Mouse (Mus musculus) hindbrain, embryonic 15.5 days (tissue): ENCODE results near the gene Btbd7. TPM values are rescaled to one million over a fixed set of nuclear protein-coding genes. Genes with fewer than 3 reads are reported as not detected.

Experiments
- ATAC-seq: fragments of 200-750 bp; cut with Nextera tagmentation; 2 replicates; pipeline ENCODE4 v1.8.0; 2017; ENCODE audit warnings: low read depth, moderate number of reproducible peaks, moderate TSS enrichment; ENCODE audit not compliant: low FRiP score
- H3K27ac ChIP-seq: fragments of 300-500 bp; sonication (generic); replicated peaks from 2 replicates; pipeline ENCODE4 v1.5.1; 2015; ENCODE audit warnings: mild to moderate bottlenecking, inconsistent platforms
- H3K27me3 ChIP-seq: fragments of 300-500 bp; sonication (generic); 2 replicates; pipeline ENCODE4 v1.6.1; 2015; ENCODE audit warnings: control low read depth, inconsistent platforms
- H3K36me3 ChIP-seq: fragments of 300-500 bp; sonication (generic); 2 replicates; pipeline ENCODE4 v1.6.1; 2015; ENCODE audit warnings: control low read depth, inconsistent platforms
- H3K4me1 ChIP-seq: fragments of 300-500 bp; sonication (generic); replicated peaks from 2 replicates; pipeline ENCODE4 v1.6.1; 2015; ENCODE audit warnings: control low read depth, inconsistent platforms
- H3K4me2 ChIP-seq: fragments of 300-500 bp; sonication (generic); 2 replicates; pipeline ENCODE4 v1.6.1; 2015; ENCODE audit warnings: moderate library complexity, mild to moderate bottlenecking, inconsistent platforms
- H3K4me3 ChIP-seq: fragments of 300-500 bp; sonication (generic); 2 replicates; pipeline ENCODE4 v1.5.1; 2015; ENCODE audit warnings: mild to moderate bottlenecking, inconsistent platforms
- H3K9ac ChIP-seq: fragments of 300-500 bp; sonication (generic); 2 replicates; pipeline ENCODE4 v1.6.1; 2015; ENCODE audit warnings: inconsistent platforms
- H3K9me3 ChIP-seq: fragments of 300-500 bp; sonication (generic); 2 replicates; pipeline ENCODE4 v1.6.1; 2016; ENCODE audit warnings: control low read depth, inconsistent platforms
- WGBS: fragments of 180-500 bp; shearing (Covaris S2); methylation state at CpG from one replicate; pipeline ENCODE4 v1.1.7; 2015; 5-methylcytosine and 5-hydroxymethylcytosine counted together
- polyA plus RNA-seq: library from polyadenylated mRNA; unstranded; fragments of >200 nt; fragmentation: Nextera tagmentation; extraction: Ambion mirVana; gene quantifications from 2 replicates; pipeline ENCODE4 v1.2.1, GENCODE M21; 2015

The Btbd7 gene
- polyA plus RNA-seq, 1 experiment from 2014 or later: 11.8 TPM

DNA sequence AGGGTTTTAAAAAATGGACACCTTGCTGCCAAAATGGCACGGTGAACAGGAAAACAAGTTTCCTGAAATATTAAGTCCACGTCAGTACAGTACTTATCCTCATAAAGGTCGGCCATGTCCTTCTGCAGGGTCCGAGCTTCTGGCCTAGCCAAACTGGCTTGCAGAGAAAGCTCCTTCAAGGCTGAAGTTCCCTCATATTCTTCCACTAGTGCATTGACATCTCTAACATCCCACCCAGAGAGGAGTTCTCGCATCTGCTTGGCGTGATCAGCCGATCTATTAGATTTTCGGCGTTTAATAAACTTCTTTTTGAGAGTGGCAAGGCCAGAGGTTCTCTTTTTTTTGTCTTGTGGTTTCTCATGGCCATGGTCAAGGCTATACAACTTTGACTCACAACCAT, 40.0 kb downstream of the Btbd7 start:
- H3K27ac ChIP-seq: no peak overlapping the region
- no peaks in the 10 kb centered on the region for H3K4me1 ChIP-seq
- no peaks in the 10 kb centered on the region for H3K27me3 ChIP-seq
- 96% methylated on average over 9 of the region's 9 CpGs for WGBS
- H3K4me3 ChIP-seq: no peak overlapping the region
- H3K36me3 ChIP-seq: peaks cover 14% of the 10 kb centered on the region
- H3K9ac ChIP-seq: no peak overlapping the region
- no peak for ATAC-seq
- no peak overlapping the region for H3K4me2 ChIP-seq
- H3K9me3 ChIP-seq: no peaks in the 10 kb centered on the region

DNA sequence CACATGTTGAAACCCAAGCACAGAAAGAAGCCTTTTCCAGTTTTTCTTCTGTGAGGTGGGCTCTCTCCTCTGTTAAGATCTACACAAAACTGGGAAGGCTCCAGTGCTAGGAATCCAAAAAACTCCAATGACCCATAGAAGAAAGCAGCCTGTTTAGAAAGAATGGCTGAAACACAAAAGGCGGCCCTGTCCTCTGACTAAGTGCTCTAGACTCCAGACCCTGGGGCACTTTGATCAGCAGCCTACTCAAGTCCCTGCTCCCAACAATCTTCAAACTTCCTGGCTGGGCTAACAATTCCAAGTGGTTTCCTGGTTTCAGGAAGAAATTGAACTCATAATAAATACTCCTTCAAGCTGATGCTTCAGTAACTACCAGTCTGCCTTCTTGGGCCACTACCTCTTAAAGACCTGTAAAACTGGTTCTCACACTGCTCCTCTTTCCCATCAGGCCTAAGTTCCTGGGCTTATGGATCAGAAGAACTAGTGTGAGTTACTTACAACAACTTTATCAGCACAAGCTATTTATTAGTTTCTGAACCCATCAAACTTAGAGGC, 45.4 kb downstream of the Btbd7 start:
- H3K4me1 ChIP-seq: no peaks in the 10 kb centered on the region
- no peak overlapping the region for H3K27ac ChIP-seq
- H3K4me3 ChIP-seq: no peak overlapping the region
- ATAC-seq: no peak
- no peak overlapping the region for H3K4me2 ChIP-seq
- 87% methylated on average over 1 of the region's 1 CpGs for WGBS
- no peak overlapping the region for H3K9ac ChIP-seq
- no peaks in the 10 kb centered on the region for H3K27me3 ChIP-seq
- H3K9me3 ChIP-seq: no peaks in the 10 kb centered on the region
- H3K36me3 ChIP-seq: peaks cover 4% of the 10 kb centered on the region

DNA sequence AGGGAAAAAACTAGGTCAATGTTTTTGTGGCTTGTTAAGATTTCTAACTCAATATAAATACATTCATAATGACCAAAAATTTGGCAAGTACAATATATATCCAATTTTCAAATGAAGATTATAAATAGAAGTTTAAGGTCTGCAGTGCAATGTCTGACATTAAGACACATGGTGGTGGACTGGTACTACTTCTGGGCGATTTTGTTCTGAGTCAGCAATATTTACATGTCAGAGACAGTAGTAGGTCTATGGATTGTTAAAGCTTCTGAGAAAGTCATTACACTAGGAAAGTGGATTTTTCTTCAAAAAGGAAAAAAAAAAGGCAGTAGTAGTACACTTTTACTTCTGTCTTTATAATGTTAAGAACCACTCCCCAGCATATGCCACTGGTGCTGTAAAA, 46.4 kb downstream of the Btbd7 start:
- Histone ChIP-seq H3K36me3 (no peaks in the 10 kb centered on the region), H3K9ac (no peak overlapping the region), H3K27ac (no peak overlapping the region), H3K4me3 (no peak overlapping the region), H3K9me3 (no peaks in the 10 kb centered on the region), H3K4me1 (no peaks in the 10 kb centered on the region), H3K4me2 (no peak overlapping the region), H3K27me3 (no peaks in the 10 kb centered on the region)
- 85% methylated on average over 1 of the region's 1 CpGs for WGBS
- ATAC-seq: no peak

DNA sequence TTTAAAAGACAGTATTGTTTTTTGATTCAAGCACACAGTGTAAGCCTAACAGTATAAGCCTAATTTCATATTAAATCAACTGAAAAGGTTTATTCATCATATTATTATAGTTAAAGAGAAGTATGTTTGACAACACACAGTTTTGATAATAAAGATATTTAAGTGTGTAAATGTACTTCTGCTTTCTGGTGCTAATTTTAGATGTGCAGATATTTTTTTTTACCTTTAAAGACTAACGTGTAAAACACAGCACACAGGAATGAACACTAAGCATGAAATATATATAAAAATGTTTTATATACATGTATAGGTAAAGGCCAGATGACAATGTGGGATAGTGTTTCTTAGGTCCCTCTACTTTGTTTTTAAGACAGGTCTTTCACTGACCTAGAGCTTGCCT, 51.2 kb downstream of the Btbd7 start:
- H3K36me3 ChIP-seq: no peaks in the 10 kb centered on the region
- H3K9me3 ChIP-seq: no peaks in the 10 kb centered on the region
- H3K9ac ChIP-seq: no peak overlapping the region
- no peak overlapping the region for H3K4me3 ChIP-seq
- no peaks in the 10 kb centered on the region for H3K4me1 ChIP-seq
- H3K27ac ChIP-seq: no peak overlapping the region
- no peak for ATAC-seq
- 97% methylated on average over 1 of the region's 1 CpGs for WGBS
- no peaks in the 10 kb centered on the region for H3K27me3 ChIP-seq
- H3K4me2 ChIP-seq: no peak overlapping the region

DNA sequence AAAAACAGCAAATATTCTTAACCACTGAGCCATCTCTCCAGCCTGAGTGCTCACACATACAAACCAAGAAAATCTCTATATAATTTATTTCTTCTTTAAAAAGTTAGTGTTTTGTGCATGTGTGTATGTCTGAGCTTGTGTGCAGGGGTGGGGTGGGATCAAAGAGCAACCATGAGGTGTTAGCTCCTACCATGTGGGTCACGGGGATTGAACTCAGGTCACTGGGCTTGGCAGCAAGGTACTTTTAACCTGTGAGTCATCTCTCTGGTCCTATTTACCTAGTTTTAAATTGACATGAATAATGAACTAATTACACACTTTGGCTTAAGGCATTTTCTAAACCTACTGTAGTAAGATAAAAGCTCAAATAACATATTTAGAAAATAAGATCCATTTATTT, 51.9 kb downstream of the Btbd7 start:
- Histone ChIP-seq H3K4me3 (no peak overlapping the region), H3K27ac (no peak overlapping the region), H3K4me1 (no peaks in the 10 kb centered on the region), H3K27me3 (no peaks in the 10 kb centered on the region), H3K9me3 (no peaks in the 10 kb centered on the region), H3K36me3 (no peaks in the 10 kb centered on the region), H3K4me2 (no peak overlapping the region), H3K9ac (no peak overlapping the region)
- ATAC-seq: no peak
- 94% methylated on average over 1 of the region's 1 CpGs for WGBS

DNA sequence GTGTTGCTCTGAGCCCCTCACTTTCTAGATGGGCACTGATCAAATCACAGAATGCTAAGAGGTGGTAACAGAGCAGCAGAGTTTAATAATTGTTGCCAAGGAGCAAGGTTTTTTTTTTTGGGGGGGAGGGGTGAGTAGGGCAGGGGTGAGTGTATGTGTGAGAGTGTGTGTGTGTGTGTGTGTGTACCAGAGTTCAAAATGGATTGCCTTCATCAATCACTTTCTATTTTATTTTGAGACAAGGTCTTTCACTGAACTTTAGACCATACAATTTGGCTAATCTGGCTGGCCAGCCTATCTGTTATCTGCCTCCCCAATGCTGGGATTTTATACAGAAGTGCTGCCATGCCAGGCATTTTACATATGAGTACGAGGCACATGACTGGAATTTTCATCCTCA, 63.4 kb downstream of the Btbd7 start:
- ATAC-seq: no peak
- no peaks in the 10 kb centered on the region for H3K27me3 ChIP-seq
- H3K27ac ChIP-seq: no peak overlapping the region
- H3K4me2 ChIP-seq: no peak overlapping the region
- no peak overlapping the region for H3K9ac ChIP-seq
- no peaks in the 10 kb centered on the region for H3K9me3 ChIP-seq
- peaks cover 9% of the 10 kb centered on the region for H3K36me3 ChIP-seq
- 81% methylated on average over 1 of the region's 1 CpGs for WGBS
- no peak overlapping the region for H3K4me3 ChIP-seq
- H3K4me1 ChIP-seq: no peaks in the 10 kb centered on the region

DNA sequence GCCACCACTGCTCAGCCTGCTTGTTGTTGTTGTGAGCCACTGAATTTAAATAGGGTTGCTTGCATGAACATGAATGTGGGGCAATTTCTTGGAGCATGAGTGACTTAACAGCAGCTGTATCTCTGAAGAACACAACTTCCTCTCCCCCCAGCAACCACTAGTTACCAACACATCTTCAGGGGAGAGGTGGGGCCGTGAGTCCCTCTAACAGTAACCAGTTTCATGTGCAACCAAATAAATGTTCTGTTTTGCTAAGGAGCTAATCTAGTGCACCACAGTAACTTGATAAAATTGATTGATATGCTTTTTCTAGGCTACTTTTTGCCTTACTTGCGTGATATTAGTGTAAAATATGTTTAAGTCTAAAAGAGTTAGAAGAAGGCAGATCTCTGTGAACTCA, 78.7 kb downstream of the Btbd7 start:
- peaks cover 8% of the 10 kb centered on the region for H3K36me3 ChIP-seq
- no peak overlapping the region for H3K27ac ChIP-seq
- H3K27me3 ChIP-seq: no peaks in the 10 kb centered on the region
- no peak overlapping the region for H3K4me3 ChIP-seq
- WGBS: 96% methylated on average over 2 of the region's 2 CpGs
- no peaks in the 10 kb centered on the region for H3K9me3 ChIP-seq
- no peaks in the 10 kb centered on the region for H3K4me1 ChIP-seq
- ATAC-seq: no peak
- no peak overlapping the region for H3K4me2 ChIP-seq
- H3K9ac ChIP-seq: no peak overlapping the region

DNA sequence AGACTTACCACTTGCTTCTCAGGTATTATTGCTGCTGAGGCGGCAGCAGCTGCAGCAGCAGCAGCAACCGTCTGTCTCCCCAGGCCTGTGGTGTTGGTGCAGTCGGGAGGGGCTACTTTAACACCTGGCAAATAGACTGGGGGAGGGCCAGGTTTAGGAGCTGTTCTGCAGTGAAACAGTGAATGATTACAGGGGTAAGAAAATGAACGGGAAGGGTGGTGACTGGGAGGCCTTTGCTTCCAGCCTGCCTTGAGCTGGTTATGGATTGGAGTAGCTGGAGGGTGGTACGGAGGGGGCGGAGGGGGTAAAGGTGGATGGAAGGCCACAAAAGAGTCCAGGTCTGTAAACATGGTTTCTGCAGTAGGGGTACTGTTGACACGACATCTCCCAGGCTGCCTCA, 90.3 kb downstream of the Btbd7 start:
- WGBS: 94% methylated on average over 7 of the region's 7 CpGs
- Histone ChIP-seq H3K36me3 (peaks cover 62% of the 10 kb centered on the region), H3K4me3 (no peak overlapping the region), H3K27me3 (no peaks in the 10 kb centered on the region), H3K9me3 (no peaks in the 10 kb centered on the region), H3K4me1 (no peaks in the 10 kb centered on the region), H3K27ac (no peak overlapping the region), H3K9ac (no peak overlapping the region), H3K4me2 (no peak overlapping the region)
- ATAC-seq: no peak

DNA sequence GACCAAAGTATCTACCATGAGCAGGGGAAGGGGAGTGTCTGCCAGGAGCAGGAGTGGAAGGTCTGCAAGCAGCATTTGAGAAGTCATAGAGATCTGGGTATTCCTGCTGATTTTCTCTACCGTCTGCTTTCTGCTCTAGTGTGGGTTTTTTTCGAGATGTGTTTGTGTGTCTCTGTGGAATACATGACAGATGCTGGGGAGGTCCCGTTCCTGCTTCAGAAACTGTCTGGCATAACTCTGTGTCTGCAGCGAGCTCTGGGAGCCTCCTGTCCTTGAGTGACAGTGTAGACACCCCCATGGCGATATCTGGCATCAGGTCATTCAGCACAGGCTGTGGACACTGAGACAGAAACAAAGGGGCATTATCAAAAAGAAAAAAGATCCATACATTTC, 92.7 kb downstream of the Btbd7 start:
- no peak for ATAC-seq
- peaks cover 61% of the 10 kb centered on the region for H3K36me3 ChIP-seq
- WGBS: 65% methylated on average over 5 of the region's 5 CpGs

DNA sequence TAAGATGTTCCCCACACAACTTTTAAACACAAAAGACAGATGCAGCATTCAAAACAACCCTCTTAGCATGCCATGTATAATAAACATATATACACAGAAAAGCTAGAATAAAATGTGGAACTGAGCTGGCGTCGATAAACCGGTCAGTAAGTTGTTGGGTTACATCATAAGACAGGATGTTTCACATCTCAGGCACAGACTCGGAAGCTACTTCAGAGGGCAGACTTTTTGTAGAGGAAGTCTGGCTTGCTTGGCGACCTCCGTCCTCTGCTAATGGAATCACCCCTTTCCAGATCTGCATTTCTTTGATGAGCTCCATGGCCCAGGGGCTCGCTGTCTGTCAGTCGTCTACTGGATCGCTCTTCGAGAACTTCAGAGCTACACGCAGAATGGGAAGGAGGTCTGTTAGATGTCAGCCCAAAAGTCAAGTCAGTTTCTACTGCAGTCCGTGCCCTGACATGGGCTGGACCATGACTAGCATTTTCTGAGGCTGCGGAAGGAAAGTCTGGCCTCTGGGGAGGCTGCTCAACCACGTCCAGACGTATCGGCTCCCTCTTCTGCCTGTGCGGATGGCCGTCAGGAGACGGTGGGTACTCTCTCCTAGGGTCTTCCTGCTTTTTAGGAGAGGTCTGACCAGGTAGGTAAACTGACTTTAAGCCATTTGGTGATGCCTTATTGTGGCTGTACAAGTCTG, 93.2 kb downstream of the Btbd7 start:
- H3K36me3 ChIP-seq: peaks cover 55% of the 10 kb centered on the region
- no peak overlapping the region for H3K4me3 ChIP-seq
- H3K27me3 ChIP-seq: no peaks in the 10 kb centered on the region
- no peaks in the 10 kb centered on the region for H3K4me1 ChIP-seq
- H3K9ac ChIP-seq: no peak overlapping the region
- H3K9me3 ChIP-seq: no peaks in the 10 kb centered on the region
- no peak overlapping the region for H3K4me2 ChIP-seq
- 91% methylated on average over 19 of the region's 19 CpGs for WGBS
- ATAC-seq: no peak
- no peak overlapping the region for H3K27ac ChIP-seq

More for the DNA sequence above, 92.7 kb downstream of the Btbd7 start:
- Histone ChIP-seq H3K9ac (no peak overlapping the region), H3K4me2 (no peak overlapping the region), H3K27ac (no peak overlapping the region), H3K4me1 (no peaks in the 10 kb centered on the region), H3K9me3 (no peaks in the 10 kb centered on the region), H3K4me3 (no peak overlapping the region), H3K27me3 (no peaks in the 10 kb centered on the region)

DNA sequence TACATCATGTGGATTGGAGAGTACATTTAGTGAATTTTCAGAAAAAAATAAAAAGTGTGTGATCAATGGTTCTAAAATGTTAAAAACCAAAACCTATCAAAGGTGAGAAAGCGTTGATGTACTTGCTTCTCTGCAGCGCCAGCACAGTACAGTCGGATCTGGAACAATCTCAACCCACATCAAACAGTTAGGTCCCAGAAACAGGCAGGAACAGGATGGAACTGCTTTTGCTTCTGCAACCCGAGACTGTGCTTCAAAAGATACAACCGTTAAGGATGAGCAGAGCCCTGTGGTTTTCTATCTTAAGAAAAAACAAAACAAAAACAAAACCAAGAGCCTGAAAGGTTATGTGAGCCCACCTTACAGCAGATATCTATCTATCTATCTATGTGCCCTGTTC, 95.4 kb downstream of the Btbd7 start:
- ATAC-seq: no peak
- WGBS: 90% methylated on average over 5 of the region's 5 CpGs
- H3K4me3 ChIP-seq: no peak overlapping the region
- H3K27ac ChIP-seq: no peak overlapping the region
- no peak overlapping the region for H3K4me2 ChIP-seq
- no peaks in the 10 kb centered on the region for H3K9me3 ChIP-seq
- peaks cover 47% of the 10 kb centered on the region for H3K36me3 ChIP-seq
- no peaks in the 10 kb centered on the region for H3K4me1 ChIP-seq
- no peaks in the 10 kb centered on the region for H3K27me3 ChIP-seq
- no peak overlapping the region for H3K9ac ChIP-seq

DNA sequence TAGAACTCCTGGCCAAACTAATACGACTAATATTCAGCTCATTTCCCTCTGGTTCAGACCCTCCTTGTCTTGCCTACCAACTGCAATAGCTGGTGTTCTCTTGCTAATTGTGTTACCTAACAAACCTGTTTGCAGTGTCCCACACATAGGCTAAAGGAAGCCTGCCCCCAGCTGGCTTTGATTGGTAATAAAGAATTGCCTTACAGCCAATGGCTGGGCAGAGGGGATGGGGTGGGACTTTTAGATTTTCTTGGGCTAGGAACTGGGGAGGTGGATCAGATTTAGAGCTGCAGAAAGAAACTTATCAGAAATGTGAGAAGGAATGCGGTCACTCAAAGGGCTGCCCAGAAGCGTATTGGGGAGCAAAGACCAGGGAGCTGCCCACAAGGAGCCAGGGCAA, 98.8 kb downstream of the Btbd7 start:
- Histone ChIP-seq H3K4me2 (no peak overlapping the region), H3K27ac (no peak overlapping the region), H3K9me3 (no peaks in the 10 kb centered on the region), H3K4me1 (no peaks in the 10 kb centered on the region), H3K36me3 (peaks cover 43% of the 10 kb centered on the region), H3K27me3 (no peaks in the 10 kb centered on the region), H3K4me3 (no peak overlapping the region), H3K9ac (no peak overlapping the region)
- 52% methylated on average over 3 of the region's 3 CpGs for WGBS
- peak; percentile 19; the same call in 1 of the 2 replicates for ATAC-seq

DNA sequence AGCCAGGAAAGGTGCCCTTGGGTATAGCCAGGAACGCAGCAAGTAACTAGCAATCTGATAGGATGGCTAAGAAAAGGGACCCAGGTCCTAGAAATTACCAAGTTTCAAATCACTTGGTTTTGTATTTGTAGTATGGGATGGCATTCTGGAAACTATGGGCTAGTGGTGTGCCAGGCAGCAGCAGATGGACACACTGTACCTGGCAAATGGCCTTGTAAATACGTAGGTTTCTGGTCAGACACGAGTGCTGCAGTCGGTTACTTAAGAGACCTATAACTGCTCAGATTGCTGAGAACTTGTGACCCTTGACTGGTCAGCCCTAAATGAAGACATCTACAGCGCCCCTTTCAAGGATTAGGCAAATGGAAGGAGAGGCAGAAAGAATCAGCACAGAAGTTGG, 100.1 kb downstream of the Btbd7 start:
- no peak overlapping the region for H3K4me2 ChIP-seq
- no peaks in the 10 kb centered on the region for H3K9me3 ChIP-seq
- no peak for ATAC-seq
- no peak overlapping the region for H3K27ac ChIP-seq
- no peaks in the 10 kb centered on the region for H3K27me3 ChIP-seq
- H3K9ac ChIP-seq: no peak overlapping the region
- no peak overlapping the region for H3K4me3 ChIP-seq
- 87% methylated on average over 5 of the region's 5 CpGs for WGBS
- H3K36me3 ChIP-seq: peaks cover 45% of the 10 kb centered on the region
- H3K4me1 ChIP-seq: no peaks in the 10 kb centered on the region
